Mouse (Mus musculus): Measurements from ENCODE around the gene Scai.

DNA sequence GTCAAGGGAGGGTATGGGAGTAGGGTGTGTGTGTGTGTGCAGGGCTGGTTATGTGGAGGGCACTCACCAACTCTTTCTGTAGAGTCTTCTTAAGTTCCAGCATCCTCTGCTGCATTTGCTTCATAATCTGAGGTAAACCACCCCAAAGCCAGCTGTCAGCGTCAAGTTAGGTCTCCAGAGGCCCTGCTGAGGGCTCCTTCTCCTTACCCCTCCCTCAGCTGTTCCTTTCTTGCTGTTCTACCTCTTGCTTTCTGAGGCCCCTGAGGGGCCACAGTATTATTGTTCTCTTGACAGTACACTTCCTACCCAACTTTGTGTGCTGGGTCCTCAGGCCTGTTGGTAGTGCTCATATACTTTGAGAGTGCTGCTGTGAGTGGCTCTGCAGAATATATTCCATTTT is 170.5 kb downstream of the Scai start:
- no peak for TF ChIP-seq POLR2A (IDR thresholded peaks at IDR 0.05; ENCODE audit: low read depth, low read length)
- TF ChIP-seq GABPA (IDR thresholded peaks at IDR 0.05; ENCODE audit: insufficient replicate concordance, low read depth, low read length) = no peak
- TF ChIP-seq CTCF (conservative IDR thresholded peaks at IDR 0.05 in 1 of 2, IDR thresholded peaks at IDR 0.05 in 1 of 2; ENCODE audit: low read depth in 2 of 2, low read length in 2 of 2) = no peak
- TF ChIP-seq PAX5 (IDR thresholded peaks at IDR 0.05; ENCODE audit: low read length) = no peak
- TF ChIP-seq ZKSCAN1 (IDR thresholded peaks at IDR 0.05; ENCODE audit: borderline replicate concordance, low read depth, low read length) = no peak
- TF ChIP-seq EP300 (IDR thresholded peaks at IDR 0.05; ENCODE audit: low read length) = no peak
- TF ChIP-seq POLR2AphosphoS2 (IDR thresholded peaks at IDR 0.05; ENCODE audit: low read depth, low read length) = no peak
